Mouse (Mus musculus) C2C12 (cell line): Measurements from ENCODE around the gene Srsf7. TPM values are rescaled to one million over a fixed set of nuclear protein-coding genes. Genes with fewer than 3 reads are reported as not detected.
A peak's percentile ranks its signal among the peaks of the same experiment; 100 is the strongest.

Experiments used
- H3K27me3 ChIP-seq: one replicate; pipeline ENCODE4 v1.6.1; 2011; ENCODE audit not compliant: control insufficient read depth, insufficient read depth, insufficient read length
- H3K36me3 ChIP-seq: one replicate; pipeline ENCODE4 v1.6.1; 2011; ENCODE audit not compliant: control insufficient read depth, insufficient read depth
- H3K4me3 ChIP-seq: one replicate; pipeline ENCODE4 v1.5.1; 2011; ENCODE audit warnings: mild to moderate bottlenecking, control low read depth; ENCODE audit not compliant: poor library complexity, insufficient read depth, severe bottlenecking
- H3K79me2 ChIP-seq: one replicate; pipeline ENCODE4 v1.6.1; 2011; ENCODE audit not compliant: control insufficient read depth, insufficient read depth
- H3K79me3 ChIP-seq: one replicate; pipeline ENCODE4 v1.6.1; 2011; ENCODE audit warnings: low read depth, control low read depth
- H3ac ChIP-seq: one replicate; pipeline ENCODE3; 2011; ENCODE audit warnings: low read depth; ENCODE audit not compliant: control insufficient read depth, insufficient read length
- CEBPB ChIP-seq: IDR thresholded peaks from one replicate; pipeline ENCODE4 v1.6.1; 2011; ENCODE audit warnings: low read depth, mild to moderate bottlenecking, control low read depth, moderate library complexity
- CTCF ChIP-seq: IDR thresholded peaks from one replicate; pipeline ENCODE4 v1.5.1; 2011; ENCODE audit not compliant: control insufficient read depth, insufficient read depth, insufficient read length
- FOSL1 ChIP-seq: IDR thresholded peaks from one replicate; pipeline ENCODE4 v1.8.0; 2011; ENCODE audit warnings: mild to moderate bottlenecking, low read length; ENCODE audit not compliant: poor library complexity, insufficient read depth, severe bottlenecking
- MAX ChIP-seq: IDR thresholded peaks from one replicate; pipeline ENCODE4 v1.6.1; 2011; ENCODE audit warnings: mild to moderate bottlenecking, control low read depth
- MYOD1 ChIP-seq: IDR thresholded peaks from one replicate; pipeline ENCODE4 v1.6.1; 2011; ENCODE audit warnings: low read depth; ENCODE audit not compliant: control insufficient read depth, insufficient read length
- MYOG ChIP-seq: IDR thresholded peaks from one replicate; pipeline ENCODE4 v1.6.1; 2011; ENCODE audit not compliant: control insufficient read depth, insufficient read length; ENCODE audit errors: extremely low read depth
- USF1 ChIP-seq: IDR thresholded peaks from one replicate; pipeline ENCODE4 v1.6.1; 2011; ENCODE audit warnings: low read depth, mild to moderate bottlenecking, control low read depth, moderate library complexity
- long read RNA-seq, 2 experiments: library from polyadenylated mRNA; unstranded; transcript quantifications; one replicate each; pipeline ENCODE4 v2.0.0; 2019 to 2020
- polyA plus RNA-seq: library from polyadenylated mRNA; unstranded; fragments of >200 nt; fragmentation: generic; extraction: Trizol; gene quantifications from one replicate; pipeline ENCODE4 v1.2.1, GENCODE M21; 2012; ENCODE audit warnings: missing spikeins

Srsf7 gene
- polyA plus RNA-seq, result 228 TPM
- long read RNA-seq, experiment 1, transcript Srsf7-201 (8 exons, 2,288 nt), result minor isoform, 21 of 99 reads
- long read RNA-seq, experiment 1, transcript Srsf7-208 (8 exons, 1,040 nt), result major isoform, 34 of 99 reads
- long read RNA-seq, experiment 1, partial matches to known transcripts, result 5 of 99 reads
- long read RNA-seq, experiment 1, other reads (novel, unspliced or antisense), result 34 of 99 reads
- long read RNA-seq, experiment 2, transcript Srsf7-201 (8 exons, 2,288 nt), result minor isoform, 33 of 193 reads
- long read RNA-seq, experiment 2, transcript Srsf7-208 (8 exons, 1,040 nt), result major isoform, 76 of 193 reads
- long read RNA-seq, experiment 2, transcript Srsf7-207 (7 exons, 1,921 nt), result minor isoform, 9 of 193 reads
- long read RNA-seq, experiment 2, partial matches to known transcripts, result 0 of 193 reads
- long read RNA-seq, experiment 2, other reads (novel, unspliced or antisense), result 68 of 193 reads

GRCm38 (mm10) chr17:80206671-80207581 is at the start of gene Srsf7, which contains the start of gene Ttc39d:
Gene Srsf7 (minus strand): TSS chr17:80207307.
Gene Ttc39d (plus strand): TSS chr17:80207460.
- no peak for TF ChIP-seq MYOD1
- TF ChIP-seq FOSL1, result no peak
- TF ChIP-seq CEBPB, result no peak
- no peak for TF ChIP-seq CTCF
- TF ChIP-seq MYOG, result no peak
- TF ChIP-seq MAX, result no peak
- no peak for TF ChIP-seq USF1
- Histone ChIP-seq H3K4me3 (peak within 1 kb of the TSS; percentile 97), H3ac (peak within 1 kb of the TSS; percentile 97), H3K27me3 (no peaks in the 10 kb centered on the region), H3K79me2 (peaks cover 52% of the 10 kb centered on the region), H3K79me3 (peaks cover 49% of the 10 kb centered on the region), H3K36me3 (peaks cover 42% of the 10 kb centered on the region)

GRCm38 (mm10) chr17:80255208-80255607 is 48.1 kb upstream of the Srsf7 start:
- TF ChIP-seq CTCF (no peak), USF1 (no peak), MYOG (no peak), FOSL1 (peak; percentile 11), CEBPB (no peak), MAX (peak; percentile 86), MYOD1 (no peak)

GRCm38 (mm10) chr17:80254421-80254820 is 47.3 kb upstream of the Srsf7 start:
- H3K79me2 ChIP-seq, result no peaks in the 10 kb centered on the region
- H3ac ChIP-seq, result no peak overlapping the region
- H3K27me3 ChIP-seq, result no peaks in the 10 kb centered on the region
- TF ChIP-seq MYOD1, result no peak
- TF ChIP-seq MAX, result no peak
- TF ChIP-seq MYOG, result no peak
- TF ChIP-seq CTCF, result no peak
- no peak for TF ChIP-seq CEBPB
- TF ChIP-seq USF1, result no peak
- no peak for TF ChIP-seq FOSL1
- no peaks in the 10 kb centered on the region for H3K79me3 ChIP-seq
- no peak overlapping the region for H3K4me3 ChIP-seq
- H3K36me3 ChIP-seq, result peaks cover 78% of the 10 kb centered on the region

More at GRCm38 (mm10) chr17:80255208-80255607, 48.1 kb upstream of the Srsf7 start:
- no peak overlapping the region for H3K4me3 ChIP-seq
- H3ac ChIP-seq, result peak overlapping the region; percentile 47
- H3K79me3 ChIP-seq, result no peaks in the 10 kb centered on the region
- peaks cover 76% of the 10 kb centered on the region for H3K36me3 ChIP-seq
- no peaks in the 10 kb centered on the region for H3K27me3 ChIP-seq
- H3K79me2 ChIP-seq, result no peaks in the 10 kb centered on the region

GRCm38 (mm10) chr17:80252757-80253525 is 45.8 kb upstream of the Srsf7 start:
- Histone ChIP-seq H3K79me2 (no peaks in the 10 kb centered on the region), H3K36me3 (peaks cover 80% of the 10 kb centered on the region)

GRCm38 (mm10) chr17:80243116-80243515 is 36.0 kb upstream of the Srsf7 start:
- Histone ChIP-seq H3K79me3 (no peaks in the 10 kb centered on the region), H3K4me3 (no peak overlapping the region), H3K79me2 (no peaks in the 10 kb centered on the region), H3ac (no peak overlapping the region), H3K36me3 (peaks cover 40% of the 10 kb centered on the region), H3K27me3 (no peaks in the 10 kb centered on the region)
- TF ChIP-seq MYOG, result no peak
- TF ChIP-seq FOSL1, result no peak
- no peak for TF ChIP-seq MAX
- TF ChIP-seq MYOD1, result no peak
- no peak for TF ChIP-seq CEBPB
- TF ChIP-seq USF1, result no peak
- no peak for TF ChIP-seq CTCF

More at GRCm38 (mm10) chr17:80252757-80253525, 45.8 kb upstream of the Srsf7 start:
- H3K27me3 ChIP-seq, result no peaks in the 10 kb centered on the region
- no peaks in the 10 kb centered on the region for H3K79me3 ChIP-seq
- no peak overlapping the region for H3ac ChIP-seq
- no peak overlapping the region for H3K4me3 ChIP-seq
- TF ChIP-seq CTCF, result no peak
- no peak for TF ChIP-seq FOSL1
- TF ChIP-seq USF1, result no peak
- TF ChIP-seq MYOG, result no peak
- TF ChIP-seq MYOD1, result no peak
- TF ChIP-seq MAX, result no peak
- no peak for TF ChIP-seq CEBPB
